Mouse (Mus musculus): Measurements from ENCODE around the gene 2010111I01Rik. TPM values are rescaled to one million over a fixed set of nuclear protein-coding genes. Genes with fewer than 3 reads are reported as not detected.

2010111I01Rik gene
- 144 and 166 TPM in 2 replicates for polyA plus RNA-seq (2014; fragmentation: Nextera tagmentation; extraction: Ambion mirVana)

DNA sequence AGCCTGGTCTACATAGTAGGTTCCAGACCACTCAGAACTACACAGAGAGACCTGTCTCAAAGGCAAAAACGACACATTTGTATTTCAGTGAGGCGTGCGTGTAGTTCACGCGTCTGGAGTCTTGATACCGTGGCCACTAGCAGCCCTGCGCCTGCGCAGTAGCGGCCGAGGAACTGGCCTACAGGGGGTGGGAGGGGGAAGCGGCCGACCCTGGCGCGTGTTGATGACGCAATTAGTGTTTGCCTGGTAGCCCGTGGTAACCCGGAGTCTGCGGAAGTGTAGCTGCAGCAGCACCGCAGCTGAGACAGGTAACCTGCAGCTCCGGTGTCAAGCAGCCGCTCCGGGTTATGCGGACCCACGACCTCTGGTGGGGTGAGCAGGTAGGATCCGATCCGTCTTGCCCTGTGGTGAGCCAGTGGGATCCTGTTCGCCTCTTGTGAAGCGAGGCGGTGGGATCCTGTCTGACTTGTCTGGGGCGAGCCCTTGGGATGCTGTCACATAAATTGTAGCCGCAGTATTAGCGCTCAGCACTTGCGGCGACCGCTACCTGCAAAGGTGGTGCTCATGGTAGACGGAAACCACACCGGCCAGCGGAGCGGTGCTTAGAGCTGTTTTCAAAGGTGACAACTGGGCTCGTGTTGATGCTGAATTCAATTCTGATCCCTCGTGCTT lies at the start of gene 2010111I01Rik:
Gene 2010111I01Rik, plus strand, starts transcription at position 254 of the 672 bp plus-strand sequence.
- no peaks in the 10 kb centered on the region for H3K9me3 ChIP-seq (ENCODE audit: control insufficient read depth, low read length)
- DNase-seq (ENCODE audit: low spot score) (peak; percentile 97), ATAC-seq (ENCODE audit: low read depth) (peak; percentile 95)
- H3K4me2 ChIP-seq (ENCODE audit: low read depth, low read length) = peak within 1 kb of the TSS; percentile 86
- H3K9ac ChIP-seq (ENCODE audit: low read depth, low read length) = peak within 1 kb of the TSS; percentile 76
- peak within 1 kb of the TSS; percentile 75 for H3K27ac ChIP-seq (replicated peaks; ENCODE audit: low read depth, low read length)
- no peaks in the 10 kb centered on the region for H3K36me3 ChIP-seq (ENCODE audit: control insufficient read depth, insufficient read depth, low read length)
- under 1% methylated on average over 26 of the region's 41 CpGs for WGBS
- no peaks in the 10 kb centered on the region for H3K27me3 ChIP-seq (replicated peaks; ENCODE audit: control insufficient read depth, insufficient read depth, low read length)
- 0 out of 2 replicates have a peak, but pooled peaks cover 4% of the 10 kb centered on the region for H3K4me1 ChIP-seq (ENCODE audit: control insufficient read depth, insufficient read depth, low read length)
- H3K4me3 ChIP-seq (ENCODE audit: low read depth, low read length) = peak within 1 kb of the TSS; percentile 87

DNA sequence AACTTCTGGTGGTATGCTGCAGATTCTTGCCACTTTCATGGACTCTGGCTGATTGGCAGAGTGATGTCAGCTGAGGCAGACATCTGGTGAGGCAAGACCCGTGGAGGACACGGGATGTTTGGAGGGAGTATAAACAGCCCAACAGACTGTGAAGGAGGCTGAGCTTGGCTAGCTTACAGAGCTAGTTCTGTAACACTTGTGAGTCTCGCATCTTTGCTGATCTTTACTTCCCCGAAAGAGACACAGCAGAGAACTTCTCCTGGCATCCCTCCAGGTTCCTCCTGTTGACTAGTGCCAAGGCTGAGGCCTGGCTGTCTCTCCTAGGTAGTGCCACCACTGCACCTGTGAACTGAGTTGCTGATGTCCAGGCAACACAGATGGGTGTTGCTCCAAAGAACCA lies 48.0 kb upstream of the 2010111I01Rik start:
- H3K4me2 ChIP-seq (ENCODE audit: low read depth, low read length) = no peak overlapping the region
- H3K27me3 ChIP-seq (replicated peaks; ENCODE audit: control insufficient read depth, insufficient read depth, low read length) = no peaks in the 10 kb centered on the region
- ATAC-seq (ENCODE audit: low read depth) (no peak), DNase-seq (ENCODE audit: low spot score) (peak; percentile 26)
- H3K4me3 ChIP-seq (ENCODE audit: low read depth, low read length) = no peak overlapping the region
- H3K4me1 ChIP-seq (ENCODE audit: control insufficient read depth, insufficient read depth, low read length) = no peaks in the 10 kb centered on the region
- WGBS = 57% methylated on average over 4 of the region's 4 CpGs
- peaks cover 9% of the 10 kb centered on the region; the same call in 1 of the 2 replicates for H3K9me3 ChIP-seq (ENCODE audit: control insufficient read depth, low read length)
- H3K27ac ChIP-seq (replicated peaks; ENCODE audit: low read depth, low read length) = no peak overlapping the region
- H3K36me3 ChIP-seq (ENCODE audit: control insufficient read depth, insufficient read depth, low read length) = no peaks in the 10 kb centered on the region
- H3K9ac ChIP-seq (ENCODE audit: low read depth, low read length) = no peak overlapping the region

DNA sequence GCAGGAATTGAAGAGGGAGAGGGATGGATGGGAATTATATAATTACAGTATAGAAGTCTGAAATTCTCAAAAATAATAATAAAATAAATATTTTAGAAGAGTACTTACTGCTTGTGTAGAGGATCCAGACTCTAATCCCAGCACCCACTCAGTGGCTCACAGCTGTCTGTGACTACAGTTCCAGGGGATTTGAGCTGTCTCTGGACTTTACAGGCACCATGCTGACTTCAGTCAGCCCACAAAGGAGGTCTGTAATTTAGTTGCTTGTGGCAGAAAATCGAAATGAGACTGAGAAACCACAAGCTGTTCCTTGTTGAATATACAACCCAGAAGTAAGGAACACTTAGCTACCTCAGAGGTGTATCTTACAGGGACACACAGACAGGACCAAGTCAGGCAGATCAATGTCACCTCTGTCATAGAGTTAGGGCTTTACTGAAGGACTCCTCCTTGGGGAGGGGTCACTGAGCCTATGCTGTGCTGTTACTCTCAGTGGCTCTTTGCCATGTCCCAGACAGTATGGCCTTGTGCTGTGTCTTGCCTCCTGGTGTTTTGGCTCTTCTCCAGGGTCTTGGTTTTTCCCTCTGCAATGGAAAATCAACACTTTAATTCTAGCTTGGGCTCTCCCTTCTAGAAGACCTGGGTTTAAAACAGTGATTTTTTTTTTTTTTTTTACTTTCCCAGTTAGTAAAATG lies 47.1 kb upstream of the 2010111I01Rik start:
- Histone ChIP-seq H3K4me3 (ENCODE audit: low read depth, low read length) (no peak overlapping the region), H3K9ac (ENCODE audit: low read depth, low read length) (no peak overlapping the region), H3K9me3 (ENCODE audit: control insufficient read depth, low read length) (peaks cover 9% of the 10 kb centered on the region; the same call in 1 of the 2 replicates), H3K4me2 (ENCODE audit: low read depth, low read length) (no peak overlapping the region), H3K27me3 (replicated peaks; ENCODE audit: control insufficient read depth, insufficient read depth, low read length) (no peaks in the 10 kb centered on the region), H3K36me3 (ENCODE audit: control insufficient read depth, insufficient read depth, low read length) (no peaks in the 10 kb centered on the region), H3K27ac (replicated peaks; ENCODE audit: low read depth, low read length) (peak overlapping the region; percentile 52), H3K4me1 (ENCODE audit: control insufficient read depth, insufficient read depth, low read length) (peaks cover under 1% of the 10 kb centered on the region; the same call in 1 of the 2 replicates)
- ATAC-seq (ENCODE audit: low read depth) = peak; percentile 86
- WGBS = 61% methylated on average over 1 of the region's 1 CpGs
- peak; percentile 83 for DNase-seq (ENCODE audit: low spot score)

DNA sequence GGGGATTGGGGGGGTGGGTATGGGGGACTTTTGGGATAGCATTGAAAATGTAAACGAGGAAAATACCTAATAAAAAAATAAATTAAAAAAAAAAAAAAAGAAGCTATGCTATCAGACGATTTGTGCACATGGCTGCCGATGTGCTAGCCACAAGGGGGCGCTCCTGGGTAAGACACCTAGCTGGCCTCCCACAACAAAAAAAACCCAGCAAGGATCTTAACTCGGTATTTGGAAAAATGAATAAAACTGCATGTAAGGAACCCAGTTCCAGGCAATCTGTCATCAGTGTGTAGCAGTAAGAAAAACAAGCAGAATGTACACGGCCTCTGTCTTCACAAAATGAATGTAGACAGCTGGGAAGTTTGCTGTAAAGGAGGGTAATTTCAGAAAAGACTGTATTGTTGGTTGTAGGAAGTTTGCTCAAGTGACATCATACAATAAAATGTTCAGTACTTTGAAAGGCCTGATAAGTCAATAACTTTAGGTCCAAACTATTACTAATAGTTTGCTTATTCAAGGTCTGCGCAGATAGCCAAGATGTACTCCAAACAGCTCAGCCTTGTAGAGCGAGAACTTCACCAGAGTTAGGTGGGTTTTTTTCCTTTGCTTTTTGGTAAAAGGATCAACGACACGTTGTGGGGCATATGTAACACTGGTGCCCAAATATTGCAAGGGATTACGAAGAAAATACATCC lies 44.9 kb upstream of the 2010111I01Rik start:
- Histone ChIP-seq H3K4me3 (ENCODE audit: low read depth, low read length) (no peak overlapping the region), H3K4me2 (ENCODE audit: low read depth, low read length) (no peak overlapping the region), H3K9me3 (ENCODE audit: control insufficient read depth, low read length) (peaks cover 9% of the 10 kb centered on the region; the same call in 1 of the 2 replicates), H3K9ac (ENCODE audit: low read depth, low read length) (no peak overlapping the region), H3K4me1 (ENCODE audit: control insufficient read depth, insufficient read depth, low read length) (peaks cover 15% of the 10 kb centered on the region), H3K27me3 (replicated peaks; ENCODE audit: control insufficient read depth, insufficient read depth, low read length) (no peaks in the 10 kb centered on the region), H3K36me3 (ENCODE audit: control insufficient read depth, insufficient read depth, low read length) (no peaks in the 10 kb centered on the region), H3K27ac (replicated peaks; ENCODE audit: low read depth, low read length) (no peak overlapping the region)
- DNase-seq (ENCODE audit: low spot score) (peak; percentile 87), ATAC-seq (ENCODE audit: low read depth) (no peak)
- WGBS = 30% methylated on average over 11 of the region's 11 CpGs

DNA sequence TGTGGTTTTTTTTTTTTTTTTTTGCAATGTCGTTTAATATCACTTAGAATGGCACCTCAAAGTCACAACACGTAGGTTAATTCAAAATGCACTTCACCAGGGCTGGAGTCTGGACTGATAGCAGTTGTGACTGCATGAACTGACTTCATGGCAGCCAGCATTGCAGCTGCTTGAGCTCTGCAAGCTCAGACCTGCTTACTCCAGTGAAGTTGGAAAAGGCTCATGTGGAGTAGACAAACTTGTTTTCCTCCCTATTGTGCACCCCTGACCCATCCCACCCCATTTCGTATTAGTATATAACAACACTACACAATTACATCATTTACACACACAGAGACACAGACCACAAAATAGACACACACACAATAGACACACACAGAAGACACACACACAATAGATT lies 42.0 kb upstream of the 2010111I01Rik start:
- H3K9ac ChIP-seq (ENCODE audit: low read depth, low read length) = no peak overlapping the region
- ATAC-seq (ENCODE audit: low read depth) = peak; percentile 75; the same call in 1 of the 2 replicates
- no peak overlapping the region for H3K4me2 ChIP-seq (ENCODE audit: low read depth, low read length)
- H3K27me3 ChIP-seq (replicated peaks; ENCODE audit: control insufficient read depth, insufficient read depth, low read length) = no peaks in the 10 kb centered on the region
- no peaks in the 10 kb centered on the region for H3K36me3 ChIP-seq (ENCODE audit: control insufficient read depth, insufficient read depth, low read length)
- H3K27ac ChIP-seq (replicated peaks; ENCODE audit: low read depth, low read length) = peak overlapping the region; percentile 44; the same call in 1 of the 2 replicates
- no peaks in the 10 kb centered on the region for H3K9me3 ChIP-seq (ENCODE audit: control insufficient read depth, low read length)
- H3K4me3 ChIP-seq (ENCODE audit: low read depth, low read length) = no peak overlapping the region
- peak; percentile 64 for DNase-seq (ENCODE audit: low spot score)
- 74% methylated on average over 3 of the region's 3 CpGs for WGBS
- peaks cover 15% of the 10 kb centered on the region for H3K4me1 ChIP-seq (ENCODE audit: control insufficient read depth, insufficient read depth, low read length)

DNA sequence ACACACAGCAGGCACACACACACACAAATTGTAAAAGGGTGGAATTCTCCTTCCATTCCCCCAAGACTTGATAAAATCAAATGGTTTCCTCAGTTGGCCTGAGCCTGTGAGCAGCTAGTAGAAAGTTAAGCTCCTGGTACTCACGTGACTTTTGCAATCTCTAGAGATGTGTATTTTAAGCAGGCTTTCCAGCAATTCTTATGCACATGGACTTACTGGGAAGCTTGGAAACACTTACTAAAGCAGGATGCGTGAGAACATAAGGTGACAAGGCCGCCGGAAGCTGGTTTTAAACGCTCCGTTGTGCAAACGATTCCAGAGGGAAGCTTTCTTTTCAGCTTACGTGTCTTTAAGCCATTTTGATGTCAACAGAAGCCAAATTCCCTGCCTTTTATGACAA lies 41.5 kb upstream of the 2010111I01Rik start:
- Histone ChIP-seq H3K4me2 (ENCODE audit: low read depth, low read length) (no peak overlapping the region), H3K27ac (replicated peaks; ENCODE audit: low read depth, low read length) (peak overlapping the region; percentile 44; the same call in 1 of the 2 replicates), H3K9me3 (ENCODE audit: control insufficient read depth, low read length) (no peaks in the 10 kb centered on the region), H3K4me1 (ENCODE audit: control insufficient read depth, insufficient read depth, low read length) (peaks cover 15% of the 10 kb centered on the region), H3K4me3 (ENCODE audit: low read depth, low read length) (no peak overlapping the region), H3K27me3 (replicated peaks; ENCODE audit: control insufficient read depth, insufficient read depth, low read length) (no peaks in the 10 kb centered on the region), H3K9ac (ENCODE audit: low read depth, low read length) (no peak overlapping the region), H3K36me3 (ENCODE audit: control insufficient read depth, insufficient read depth, low read length) (no peaks in the 10 kb centered on the region)
- 54% methylated on average over 8 of the region's 8 CpGs for WGBS
- ATAC-seq (ENCODE audit: low read depth) (no peak), DNase-seq (ENCODE audit: low spot score) (peak; percentile 55)

DNA sequence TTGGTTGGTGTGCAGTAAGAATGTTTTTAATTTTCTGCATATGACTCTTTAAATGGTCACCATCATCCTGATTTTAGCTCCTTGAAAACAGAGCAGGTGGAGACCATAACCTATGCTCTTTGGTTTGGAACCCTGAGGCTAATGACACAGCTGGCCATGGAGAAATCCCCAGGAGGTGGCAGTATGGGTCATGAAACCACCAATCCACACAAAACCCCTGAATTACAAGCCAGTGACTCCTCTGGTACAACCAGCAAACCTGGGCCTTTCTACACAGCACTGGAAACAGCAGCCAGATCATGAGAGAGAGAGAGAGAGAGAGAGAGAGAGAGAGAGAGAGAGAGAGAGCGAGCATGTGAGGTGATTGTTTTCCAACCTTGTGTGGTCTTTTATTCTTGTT lies 38.2 kb upstream of the 2010111I01Rik start:
- Histone ChIP-seq H3K36me3 (ENCODE audit: control insufficient read depth, insufficient read depth, low read length) (no peaks in the 10 kb centered on the region), H3K27ac (replicated peaks; ENCODE audit: low read depth, low read length) (no peak overlapping the region), H3K4me2 (ENCODE audit: low read depth, low read length) (no peak overlapping the region), H3K9ac (ENCODE audit: low read depth, low read length) (no peak overlapping the region), H3K27me3 (replicated peaks; ENCODE audit: control insufficient read depth, insufficient read depth, low read length) (no peaks in the 10 kb centered on the region), H3K4me1 (ENCODE audit: control insufficient read depth, insufficient read depth, low read length) (peaks cover 15% of the 10 kb centered on the region), H3K9me3 (ENCODE audit: control insufficient read depth, low read length) (no peaks in the 10 kb centered on the region), H3K4me3 (ENCODE audit: low read depth, low read length) (no peak overlapping the region)
- WGBS = 62% methylated on average over 1 of the region's 1 CpGs
- peak; percentile 64 for DNase-seq (ENCODE audit: low spot score)
- peak; percentile 34; the same call in 1 of the 2 replicates for ATAC-seq (ENCODE audit: low read depth)

DNA sequence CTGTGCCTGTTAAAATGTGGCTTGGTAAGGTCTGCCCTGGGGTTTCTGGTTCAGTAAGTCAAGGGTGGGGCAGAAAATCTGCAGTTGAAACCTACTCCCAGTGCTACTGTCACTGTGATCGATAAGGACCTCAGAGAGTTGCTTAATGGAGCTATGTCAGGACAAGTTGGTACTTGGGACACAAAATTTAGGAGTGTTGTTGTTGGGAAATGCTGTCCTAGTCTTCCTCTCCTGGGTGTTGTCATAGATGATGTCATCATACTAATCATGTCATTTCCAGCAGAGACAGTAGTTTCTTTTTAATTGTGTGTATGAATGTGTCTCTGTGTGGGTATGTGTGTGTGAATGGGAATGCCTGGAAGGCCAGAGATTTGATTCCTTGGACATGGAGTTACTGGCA lies 37.2 kb upstream of the 2010111I01Rik start:
- no peak for DNase-seq (ENCODE audit: low spot score)
- Histone ChIP-seq H3K9me3 (ENCODE audit: control insufficient read depth, low read length) (no peaks in the 10 kb centered on the region), H3K4me3 (ENCODE audit: low read depth, low read length) (no peak overlapping the region), H3K9ac (ENCODE audit: low read depth, low read length) (no peak overlapping the region), H3K27me3 (replicated peaks; ENCODE audit: control insufficient read depth, insufficient read depth, low read length) (no peaks in the 10 kb centered on the region), H3K4me1 (ENCODE audit: control insufficient read depth, insufficient read depth, low read length) (peaks cover 15% of the 10 kb centered on the region), H3K27ac (replicated peaks; ENCODE audit: low read depth, low read length) (no peak overlapping the region), H3K4me2 (ENCODE audit: low read depth, low read length) (no peak overlapping the region), H3K36me3 (ENCODE audit: control insufficient read depth, insufficient read depth, low read length) (no peaks in the 10 kb centered on the region)
- WGBS = 81% methylated on average over 1 of the region's 1 CpGs
- ATAC-seq (ENCODE audit: low read depth) = no peak

All from embryonic facial prominence, embryonic 14.5 days (tissue).